Mouse (Mus musculus): ENCODE data around the gene Pradc1.

GRCm38 (mm10) chr6:85488510-85488909 is 36.7 kb upstream of the Pradc1 start:
- TF ChIP-seq POLR2A (IDR thresholded peaks at IDR 0.05; ENCODE audit: low read depth, low read length) (no peak), CTCF (IDR thresholded peaks at IDR 0.05; ENCODE audit: extremely low read depth, insufficient read depth, insufficient read length, insufficient replicate concordance) (no peak)
